Mouse (Mus musculus) adrenal gland, postnatal 4 days (tissue): ENCODE measurements around the gene Hnrnpa2b1. TPM values are rescaled to one million over a fixed set of nuclear protein-coding genes. Genes with fewer than 3 reads are reported as not detected.

Source experiments
- DNase-seq, 2 experiments: peaks; one replicate each; pipeline ENCODE4 v3.0.0; 2021 to 2022; ENCODE audit warnings: low spot score in 2 of 2, mixed read lengths in 2 of 2
- total RNA-seq, 2 experiments: library from RNA; stranded (reverse); gene quantifications; 2 replicates each; pipeline ENCODE4 v1.2.3; 2021

Hnrnpa2b1 gene
- total RNA-seq, 2 experiments from 2014 or later = 776 to 871 TPM

GRCm38 (mm10) chr6:51471179-51471505 is 1.4 kb upstream of the Hnrnpa2b1 start:
- DNase-seq = no peak

GRCm38 (mm10) chr6:51470311-51471178 is 851 bp upstream of the Hnrnpa2b1 start, which contains the start of gene Cbx3:
Cbx3 (plus strand) TSS chr6:51470360.
- DNase-seq = peak; percentile 63 to 73

- DNase-seq = peak; percentile 54 to 55
These were observed 668 bp downstream of the Hnrnpa2b1 start for GRCm38 (mm10) chr6:51468891-51469561.

GRCm38 (mm10) chr6:51467649-51468048 is 2.0 kb downstream of the Hnrnpa2b1 start:
- no peak for DNase-seq

GRCm38 (mm10) chr6:51460363-51460762 is 9.3 kb downstream of the Hnrnpa2b1 start:
- DNase-seq = no peak

- no peak for DNase-seq
These were observed 9.7 kb downstream of the Hnrnpa2b1 start for GRCm38 (mm10) chr6:51460021-51460360.

GRCm38 (mm10) chr6:51459313-51460020 is 10.2 kb downstream of the Hnrnpa2b1 start:
- no peak for DNase-seq

GRCm38 (mm10) chr6:51458925-51459312 is 10.8 kb downstream of the Hnrnpa2b1 start:
- no peak for DNase-seq

GRCm38 (mm10) chr6:51457770-51458387 is 11.8 kb downstream of the Hnrnpa2b1 start:
- DNase-seq = no peak

GRCm38 (mm10) chr6:51457283-51457682 is 12.4 kb downstream of the Hnrnpa2b1 start:
- DNase-seq = no peak

GRCm38 (mm10) chr6:51456198-51456597 is 13.5 kb downstream of the Hnrnpa2b1 start:
- no peak for DNase-seq

- DNase-seq = no peak
These were observed 14.7 kb downstream of the Hnrnpa2b1 start for GRCm38 (mm10) chr6:51454949-51455348.

GRCm38 (mm10) chr6:51452927-51453503 is 16.7 kb downstream of the Hnrnpa2b1 start:
- no peak for DNase-seq

- DNase-seq = no peak
These were observed 27.4 kb downstream of the Hnrnpa2b1 start for GRCm38 (mm10) chr6:51442191-51442835.

GRCm38 (mm10) chr6:51438826-51439330 is 30.8 kb downstream of the Hnrnpa2b1 start:
- DNase-seq = no peak

- no peak for DNase-seq
These were observed 32.0 kb downstream of the Hnrnpa2b1 start for GRCm38 (mm10) chr6:51437665-51438064.

GRCm38 (mm10) chr6:51434270-51434669 is 35.4 kb downstream of the Hnrnpa2b1 start:
- DNase-seq = no peak

- peak; percentile 6 to 35 for DNase-seq
These were observed 36.9 kb downstream of the Hnrnpa2b1 start, which contains the start of gene Nfe2l3 for GRCm38 (mm10) chr6:51432535-51433397. Nfe2l3 (plus strand) TSS chr6:51432670.

GRCm38 (mm10) chr6:51424537-51424936 is 45.2 kb downstream of the Hnrnpa2b1 start:
- no peak for DNase-seq
